Mouse (Mus musculus): Measurements from ENCODE around the gene Adat3.
A peak's percentile ranks its signal among the peaks of the same experiment; 100 is the strongest.
"Not testable (repeated sequence)": the region's sequence is repeated elsewhere in the genome, so short reads cannot be mapped to it uniquely, and the experiment has no call there.

Adat3 gene

GRCm38 (mm10) chr10:80649910-80650309, 47.2 kb downstream of the Adat3 start:
- DNase-seq (ENCODE audit: extremely low spot score, low spot score): not testable (repeated sequence)

- no peak for DNase-seq (ENCODE audit: extremely low spot score, low spot score)
Measured at GRCm38 (mm10) chr10:80650392-80650791, 47.7 kb downstream of the Adat3 start.

- DNase-seq (ENCODE audit: extremely low spot score, low spot score): no peak
Measured at GRCm38 (mm10) chr10:80653156-80653720, 50.6 kb downstream of the Adat3 start.

- no peak for DNase-seq (ENCODE audit: extremely low spot score, low spot score)
Measured at GRCm38 (mm10) chr10:80654866-80655265, 52.2 kb downstream of the Adat3 start.

GRCm38 (mm10) chr10:80655406-80656129, 52.9 kb downstream of the Adat3 start:
- DNase-seq (ENCODE audit: extremely low spot score, low spot score): no peak

- peak; percentile 99 for DNase-seq (ENCODE audit: extremely low spot score, low spot score)
Measured at GRCm38 (mm10) chr10:80656130-80656862, 53.6 kb downstream of the Adat3 start.

GRCm38 (mm10) chr10:80656863-80657623, 54.4 kb downstream of the Adat3 start, which contains the start of gene Btbd2:
Gene Btbd2 (minus strand): TSS chr10:80657071.
- no peak for DNase-seq (ENCODE audit: extremely low spot score, low spot score)
